Mouse (Mus musculus) CH12.LX (cell line): ENCODE results near the gene Slc16a5. TPM values are rescaled to one million over a fixed set of nuclear protein-coding genes. Genes with fewer than 3 reads are reported as not detected.

Source experiments
- DNase-seq: peaks from one replicate; pipeline ENCODE4 v3.0.0-alpha.2; 2013; ENCODE audit errors: extremely low read depth
- H3K27ac ChIP-seq: 2 replicates; pipeline ENCODE4 v1.5.1; 2012; ENCODE audit warnings: low read depth, mild to moderate bottlenecking, control low read depth, moderate library complexity; ENCODE audit not compliant: insufficient read depth
- H3K27me3 ChIP-seq: replicated peaks from 2 replicates; pipeline ENCODE3; 2012; ENCODE audit warnings: inconsistent platforms
- H3K36me3 ChIP-seq, 2 experiments: replicated peaks in 1 of 2; 2 replicates each; pipeline versions ENCODE3 to v1.6.1; 2012; ENCODE audit warnings: inconsistent platforms in 1 of 2, low read length in 1 of 2, mild to moderate bottlenecking in 1 of 2, mixed read lengths in 1 of 2, moderate library complexity in 1 of 2; ENCODE audit not compliant: control insufficient read depth in 1 of 2, insufficient read depth in 1 of 2
- H3K4me1 ChIP-seq, 2 experiments: 2 replicates each; pipeline ENCODE4 v1.6.1; 2012; ENCODE audit warnings: inconsistent platforms in 1 of 2, moderate library complexity in 1 of 2; ENCODE audit not compliant: insufficient read depth in 2 of 2, control insufficient read depth in 1 of 2
- H3K4me2 ChIP-seq: 2 replicates; pipeline ENCODE4 v1.6.1; 2012; ENCODE audit warnings: low read depth, mild to moderate bottlenecking, control low read depth; ENCODE audit not compliant: poor library complexity, insufficient read depth, severe bottlenecking
- H3K4me3 ChIP-seq, 3 experiments: fragments of 150-350 bp in 1 of 3; sonication (generic) in 1 of 3; replicated peaks in 1 of 3; 2 replicates each; pipeline versions ENCODE3 to v1.5.1; 2011 to 2012; ENCODE audit warnings: low read depth in 2 of 3, low read length in 2 of 3, mild to moderate bottlenecking in 2 of 3, moderate library complexity in 2 of 3, control low read depth in 1 of 3, improper control_type of control experiment in 1 of 3, inconsistent platforms in 1 of 3, mixed read lengths in 1 of 3; ENCODE audit not compliant: poor library complexity in 1 of 3
- H3K79me2 ChIP-seq: replicated peaks from 2 replicates; pipeline ENCODE4 v1.6.1; 2012; ENCODE audit warnings: mild to moderate bottlenecking, moderate library complexity; ENCODE audit not compliant: control insufficient read depth, poor library complexity, insufficient read depth, severe bottlenecking; ENCODE audit errors: extremely low read depth
- H3K9ac ChIP-seq: 2 replicates; pipeline ENCODE4 v1.6.1; 2012; ENCODE audit warnings: low read depth, mild to moderate bottlenecking, control low read depth, moderate library complexity; ENCODE audit not compliant: insufficient read depth
- H3K9me3 ChIP-seq: replicated peaks from 2 replicates; pipeline ENCODE3; 2012; ENCODE audit warnings: low read length, inconsistent platforms, mixed read lengths
- BHLHE40 ChIP-seq: IDR thresholded peaks from 2 replicates; pipeline ENCODE4 v1.6.1; 2011; ENCODE audit warnings: mild to moderate bottlenecking, low read depth, low read length, improper control_type of control experiment
- CHD1 ChIP-seq: IDR thresholded peaks from 2 replicates; pipeline ENCODE4 v1.6.1; 2012; ENCODE audit warnings: low read depth, low read length, improper control_type of control experiment, inconsistent platforms
- CHD2 ChIP-seq: IDR thresholded peaks from 2 replicates; pipeline ENCODE4 v1.6.1; 2011; ENCODE audit warnings: low read length, improper control_type of control experiment
- CTCF ChIP-seq, 2 experiments: IDR thresholded peaks in 1 of 2; conservative IDR thresholded peaks in 1 of 2; 2 replicates each; pipeline ENCODE4 v1.5.1; 2011 to 2012; ENCODE audit warnings: low read depth in 2 of 2, low read length in 2 of 2, improper control_type of control experiment in 1 of 2, inconsistent platforms in 1 of 2, mild to moderate bottlenecking in 1 of 2, moderate library complexity in 1 of 2
- E2F4 ChIP-seq: IDR thresholded peaks from 2 replicates; pipeline ENCODE4 v1.6.1; 2011; ENCODE audit warnings: low read depth, low read length, improper control_type of control experiment; ENCODE audit not compliant: insufficient replicate concordance
- EP300 ChIP-seq: IDR thresholded peaks from 2 replicates; pipeline ENCODE4 v1.6.1; 2011; ENCODE audit warnings: low read length, improper control_type of control experiment
- GABPA ChIP-seq: IDR thresholded peaks from 2 replicates; pipeline ENCODE4 v1.6.1; 2012; ENCODE audit warnings: low read depth, low read length, improper control_type of control experiment, inconsistent platforms; ENCODE audit not compliant: insufficient replicate concordance
- HCFC1 ChIP-seq: IDR thresholded peaks from 2 replicates; pipeline ENCODE4 v1.6.1; 2012; ENCODE audit warnings: low read depth, mild to moderate bottlenecking, inconsistent platforms, low read length, improper control_type of control experiment
- IRF4 ChIP-seq: IDR thresholded peaks from 2 replicates; pipeline ENCODE4 v1.6.1; 2014; ENCODE audit warnings: low read depth, mild to moderate bottlenecking, inconsistent platforms, low read length, improper control_type of control experiment
- JUN ChIP-seq: IDR thresholded peaks from 2 replicates; pipeline ENCODE4 v1.6.1; 2011; ENCODE audit warnings: low read depth, mild to moderate bottlenecking, low read length, improper control_type of control experiment, moderate library complexity; ENCODE audit not compliant: insufficient read depth
- JUND ChIP-seq: conservative IDR thresholded peaks from 2 replicates; pipeline ENCODE4 v1.6.1; 2011; ENCODE audit warnings: low read depth, low read length, improper control_type of control experiment
- KAT2A ChIP-seq: IDR thresholded peaks from 2 replicates; pipeline ENCODE4 v1.6.1; 2012; ENCODE audit warnings: low read length, improper control_type of control experiment, inconsistent platforms; ENCODE audit not compliant: insufficient replicate concordance
- MAFK ChIP-seq: IDR thresholded peaks from 2 replicates; pipeline ENCODE4 v1.6.1; 2011; ENCODE audit warnings: low read length, improper control_type of control experiment; ENCODE audit not compliant: insufficient replicate concordance
- MAX ChIP-seq: IDR thresholded peaks from 2 replicates; pipeline ENCODE4 v1.6.1; 2011; ENCODE audit warnings: low read length, improper control_type of control experiment
- MAZ ChIP-seq: IDR thresholded peaks from 2 replicates; pipeline ENCODE4 v1.6.1; 2012; ENCODE audit warnings: low read depth, mild to moderate bottlenecking, inconsistent platforms, low read length, improper control_type of control experiment, moderate library complexity
- MYC ChIP-seq: IDR thresholded peaks from 2 replicates; pipeline ENCODE4 v1.6.1; 2011; ENCODE audit warnings: low read depth, mild to moderate bottlenecking, improper control_type of control experiment, low read length
- PAX5 ChIP-seq: IDR thresholded peaks from 2 replicates; pipeline ENCODE4 v1.6.1; 2012; ENCODE audit warnings: low read length, inconsistent platforms, mixed read lengths
- POLR2A ChIP-seq: IDR thresholded peaks from 2 replicates; pipeline ENCODE4 v1.6.1; 2011; ENCODE audit warnings: low read depth, mild to moderate bottlenecking, improper control_type of control experiment, low read length
- RAD21 ChIP-seq: IDR thresholded peaks from 2 replicates; pipeline ENCODE4 v1.6.1; 2011; ENCODE audit warnings: low read depth, mild to moderate bottlenecking, low read length, improper control_type of control experiment, moderate library complexity
- SIN3A ChIP-seq: IDR thresholded peaks from 2 replicates; pipeline ENCODE4 v1.6.1; 2012; ENCODE audit warnings: low read length, improper control_type of control experiment, inconsistent platforms
- TBP ChIP-seq: conservative IDR thresholded peaks from 2 replicates; pipeline ENCODE4 v1.6.1; 2011; ENCODE audit warnings: low read depth, low read length, improper control_type of control experiment
- TCF12 ChIP-seq: IDR thresholded peaks from 2 replicates; pipeline ENCODE4 v1.6.1; 2014; ENCODE audit warnings: low read depth, mild to moderate bottlenecking, inconsistent platforms, low read length, improper control_type of control experiment
- UBTF ChIP-seq: IDR thresholded peaks from 2 replicates; pipeline ENCODE4 v1.6.1; 2012; ENCODE audit warnings: low read depth, mild to moderate bottlenecking, inconsistent platforms, low read length, improper control_type of control experiment, moderate library complexity
- USF1 ChIP-seq: IDR thresholded peaks from 2 replicates; pipeline ENCODE4 v1.6.1; 2014; ENCODE audit warnings: low read depth, mild to moderate bottlenecking, inconsistent platforms, low read length, improper control_type of control experiment
- USF2 ChIP-seq: conservative IDR thresholded peaks from 2 replicates; pipeline ENCODE4 v1.6.1; 2011; ENCODE audit warnings: low read depth, low read length, improper control_type of control experiment
- ZC3H11A ChIP-seq: IDR thresholded peaks from 2 replicates; pipeline ENCODE4 v1.6.1; 2012; ENCODE audit warnings: low read depth, mild to moderate bottlenecking, inconsistent platforms, low read length, improper control_type of control experiment
- ZKSCAN1 ChIP-seq: IDR thresholded peaks from 2 replicates; pipeline ENCODE4 v1.6.1; 2012; ENCODE audit warnings: low read depth, inconsistent platforms, low read length, improper control_type of control experiment, borderline replicate concordance
- ZMIZ1 ChIP-seq: IDR thresholded peaks from 2 replicates; pipeline ENCODE4 v1.6.1; 2012; ENCODE audit warnings: low read depth, mild to moderate bottlenecking, inconsistent platforms, low read length, improper control_type of control experiment
- ZNF384 ChIP-seq: IDR thresholded peaks from 2 replicates; pipeline ENCODE4 v1.6.1; 2012; ENCODE audit warnings: low read depth, low read length, improper control_type of control experiment, inconsistent platforms
- dilution Hi-C: fragments of 300-500 bp; cut with MboI; formaldehyde crosslinking; loops from 2 replicates; pipeline ENCODE4 v1.14.3; 2020; ENCODE audit warnings: low sequenced_read_pairs; ENCODE audit not compliant: extremely low pct_unique_long_range_greater_than_20kb, extremely low pct_ligation_motif_present
- in situ Hi-C: fragments of 300-500 bp; cut with MboI; formaldehyde crosslinking; loops from 3 replicates; pipeline ENCODE4 v1.14.3; 2019; ENCODE audit warnings: low sequenced_read_pairs, low pct_ligation_motif_present, low pct_unique_long_range_greater_than_20kb, mixed read lengths
- polyA plus RNA-seq: library from polyadenylated mRNA; unstranded; fragments of >175 nt; gene quantifications from 2 replicates; pipeline ENCODE4 v1.2.1, GENCODE M21; 2012; ENCODE audit warnings: low read depth; ENCODE audit not compliant: insufficient read length
- total RNA-seq, 2 experiments: library from RNA; depleted of rRNA; stranded (reverse); fragments of 300-350 nt in 1 of 2; fragments of >200 nt in 1 of 2; gene quantifications; 2 replicates each; pipeline ENCODE4 v1.2.3; 2012 to 2014

Gene Slc16a5
- total and polyA plus RNA-seq, 3 experiments, result 0.51 to 0.71 TPM; not detected in 1

DNA sequence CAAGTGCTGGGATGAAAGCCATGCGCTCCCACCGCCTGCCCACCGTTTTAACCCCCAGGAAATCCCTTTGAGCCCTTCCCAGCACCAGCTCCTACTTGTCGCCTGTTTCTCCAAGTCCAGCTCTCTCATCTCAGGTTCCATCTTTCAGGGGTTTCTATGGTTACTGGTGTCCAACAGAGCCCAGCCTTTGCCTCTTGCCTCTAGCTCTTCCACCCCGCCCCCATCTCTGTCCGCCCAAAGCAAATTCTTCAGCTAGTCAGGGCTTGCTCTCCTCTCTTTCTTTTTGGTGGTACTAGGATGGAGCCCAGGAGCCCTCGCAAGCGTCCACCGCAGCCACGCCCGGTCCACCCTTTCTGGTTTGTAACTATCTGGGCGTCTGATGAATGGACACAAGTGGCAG lies 22.9 kb downstream of the Slc16a5 start:
- dilution Hi-C loops (no loop called here), in situ Hi-C loops (no loop called here)
- H3K27ac ChIP-seq, result no peak overlapping the region
- peaks cover 0 to 6% of the 10 kb centered on the region in 2 experiments; a peak in 1 of 4 replicates for H3K4me1 ChIP-seq
- H3K9ac ChIP-seq, result no peak overlapping the region
- DNase-seq, result no peak
- H3K79me2 ChIP-seq, result peaks cover 3% of the 10 kb centered on the region; the same call in 1 of the 2 replicates
- H3K9me3 ChIP-seq, result no peaks in the 10 kb centered on the region
- peaks cover 42 to 85% of the 10 kb centered on the region in 2 experiments for H3K36me3 ChIP-seq
- no peak overlapping the region for H3K4me3 ChIP-seq
- H3K4me2 ChIP-seq, result no peak overlapping the region
- TF ChIP-seq KAT2A, result no peak
- no peak for TF ChIP-seq BHLHE40
- no peak for TF ChIP-seq ZKSCAN1
- TF ChIP-seq EP300, result no peak
- TF ChIP-seq CHD2, result no peak
- no peak for TF ChIP-seq RAD21
- no peak for TF ChIP-seq ZMIZ1
- no peak for TF ChIP-seq CHD1
- no peak for TF ChIP-seq TCF12
- TF ChIP-seq USF1, result no peak
- no peak for TF ChIP-seq MAX
- TF ChIP-seq UBTF, result no peak
- TF ChIP-seq JUN, result no peak
- no peak for TF ChIP-seq ZC3H11A
- TF ChIP-seq HCFC1, result no peak
- no peak for TF ChIP-seq IRF4
- no peak for TF ChIP-seq GABPA
- no peak for TF ChIP-seq USF2
- TF ChIP-seq TBP, result no peak
- no peak for TF ChIP-seq MAZ
- H3K27me3 ChIP-seq, result no peaks in the 10 kb centered on the region

DNA sequence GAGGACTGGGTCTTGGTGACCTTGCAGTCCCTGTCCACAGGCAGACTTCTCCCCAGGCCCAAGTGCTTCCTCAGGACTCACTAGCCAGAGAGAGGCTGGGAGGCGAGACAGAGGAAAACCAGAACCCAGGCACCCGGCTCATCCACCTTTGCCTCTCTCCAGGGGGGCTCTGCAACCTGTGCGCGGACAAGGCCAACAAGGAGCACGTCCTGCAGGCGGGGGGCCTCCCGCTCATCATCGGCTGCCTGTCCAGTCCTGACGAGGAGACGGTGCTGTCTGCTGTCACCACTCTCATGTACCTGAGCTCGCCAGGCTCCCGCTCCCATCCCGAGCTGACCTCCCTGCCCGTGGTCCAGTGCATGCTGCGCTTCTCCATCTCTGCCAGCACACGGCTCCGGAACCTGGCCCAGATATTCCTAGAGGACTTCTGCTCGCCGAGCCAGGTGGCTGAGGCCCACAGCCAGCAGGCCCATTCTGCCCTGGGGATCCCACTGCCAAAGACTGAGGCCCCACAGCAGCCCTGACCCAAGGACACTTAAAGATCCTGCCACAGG lies 26.4 kb downstream of the Slc16a5 start:
- H3K9me3 ChIP-seq, result no peaks in the 10 kb centered on the region
- no peak overlapping the region for H3K27ac ChIP-seq
- H3K27me3 ChIP-seq, result no peaks in the 10 kb centered on the region
- in situ Hi-C loops (no loop called here), dilution Hi-C loops (no loop called here)
- TF ChIP-seq USF2, result no peak
- TF ChIP-seq PAX5, result no peak
- TF ChIP-seq CHD2, result no peak
- no peak for TF ChIP-seq GABPA
- no peak for TF ChIP-seq POLR2A
- no peak for TF ChIP-seq JUND
- no peak for TF ChIP-seq TBP
- TF ChIP-seq MAX, result no peak
- TF ChIP-seq CHD1, result no peak
- no peak for TF ChIP-seq IRF4
- TF ChIP-seq ZNF384, result no peak
- TF ChIP-seq HCFC1, result no peak
- no peak for TF ChIP-seq CTCF (conservative IDR thresholded peaks at IDR 0.05 in 1 of 2, IDR thresholded peaks at IDR 0.05 in 1 of 2; ENCODE audit: low read depth in 2 of 2, low read length in 2 of 2)
- TF ChIP-seq KAT2A, result no peak
- TF ChIP-seq SIN3A, result no peak
- no peak for TF ChIP-seq E2F4
- no peak for TF ChIP-seq UBTF
- TF ChIP-seq MAFK, result no peak
- TF ChIP-seq MYC, result no peak
- no peak for TF ChIP-seq BHLHE40
- H3K36me3 ChIP-seq, result peaks cover 38 to 60% of the 10 kb centered on the region in 2 experiments
- no peak overlapping the region for H3K9ac ChIP-seq
- no peak overlapping the region for H3K4me3 ChIP-seq
- peaks cover 7% of the 10 kb centered on the region; the same call in 1 of the 2 replicates for H3K79me2 ChIP-seq
- H3K4me2 ChIP-seq, result no peak overlapping the region
- no peak for DNase-seq
- H3K4me1 ChIP-seq, result peaks cover 4 to 24% of the 10 kb centered on the region in 2 experiments; a peak in 2 of 4 replicates
